Mouse (Mus musculus): ENCODE measurements around the gene Rsph9.

DNA sequence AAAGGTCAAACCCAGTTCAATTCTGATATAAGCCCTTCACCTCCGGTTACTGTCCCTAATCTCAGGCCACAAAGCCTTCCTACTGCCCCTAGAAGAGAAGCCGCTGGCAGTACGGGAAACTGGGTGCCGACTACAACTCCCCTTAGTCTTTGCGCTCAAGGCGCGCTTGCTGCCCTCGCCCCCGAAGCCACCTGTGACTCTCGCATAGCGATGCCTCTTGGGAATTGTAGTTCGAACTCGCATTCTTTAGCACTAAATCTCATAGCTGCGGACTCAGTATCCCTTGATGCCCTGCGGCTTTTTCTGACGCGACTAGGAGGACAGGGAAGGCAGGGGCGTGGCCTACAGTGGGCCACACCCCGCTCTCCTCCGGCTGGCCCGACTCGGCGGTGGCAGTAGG is 16.7 kb upstream of the Rsph9 start, which contains the start of gene Gtpbp2:
- no peak for TF ChIP-seq CTCF (IDR thresholded peaks at IDR 0.05; ENCODE audit: extremely low read depth, insufficient read depth, insufficient read length, insufficient replicate concordance)
- no peak for TF ChIP-seq POLR2A (IDR thresholded peaks at IDR 0.05; ENCODE audit: low read depth, low read length)
